Mouse (Mus musculus): Measurements from ENCODE around the gene Nars2. TPM values are rescaled to one million over a fixed set of nuclear protein-coding genes. Genes with fewer than 3 reads are reported as not detected.
A peak's percentile ranks its signal among the peaks of the same experiment; 100 is the strongest.

Nars2 gene
- polyA plus RNA-seq, 1 experiment from 2014 or later: 22.0 TPM

DNA sequence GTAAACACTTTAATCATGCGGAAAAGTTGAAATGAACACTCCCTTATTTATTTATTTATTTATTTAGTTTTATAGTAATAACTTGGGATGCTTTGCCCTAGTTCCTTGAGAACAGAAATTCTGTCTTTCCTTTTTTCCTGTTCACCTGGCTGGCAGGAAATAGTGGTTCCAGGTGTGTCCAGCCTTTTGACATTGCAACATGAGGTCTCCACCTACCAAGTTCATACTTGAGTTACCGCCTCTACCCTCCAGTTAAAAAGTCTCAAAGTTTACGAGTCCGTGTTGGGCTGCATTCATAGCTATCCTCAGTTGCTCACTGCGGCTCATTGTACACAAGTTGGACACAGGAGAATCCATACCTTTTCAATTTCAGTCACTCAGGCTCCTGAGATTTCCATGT is 789 bp downstream of the Nars2 start:
- H3K9me3 ChIP-seq (replicated peaks; ENCODE audit: control insufficient read depth, low read length): no peaks in the 10 kb centered on the region; the same call in 1 of the 2 replicates
- peak overlapping the region; percentile 72 for H3K4me3 ChIP-seq (ENCODE audit: low read length)
- H3K4me1 ChIP-seq (ENCODE audit: control insufficient read depth, insufficient read depth, low read length): peaks cover 11% of the 10 kb centered on the region
- no peak overlapping the region; the same call in 1 of the 2 replicates for H3K27ac ChIP-seq (ENCODE audit: low read length)
- no peak for ATAC-seq (replicated peaks; ENCODE audit: extremely low read depth, insufficient read depth, low FRiP score)
- WGBS: 38% methylated on average over 5 of the region's 5 CpGs
- H3K36me3 ChIP-seq (ENCODE audit: control insufficient read depth, insufficient read depth): peaks cover 5% of the 10 kb centered on the region; the same call in 1 of the 2 replicates
- peak overlapping the region; percentile 71 for H3K4me2 ChIP-seq (ENCODE audit: low read depth, low read length)
- H3K27me3 ChIP-seq (ENCODE audit: control insufficient read depth, insufficient read depth, low read length): no peaks in the 10 kb centered on the region
- H3K9ac ChIP-seq (ENCODE audit: low read length): peak overlapping the region; percentile 93

DNA sequence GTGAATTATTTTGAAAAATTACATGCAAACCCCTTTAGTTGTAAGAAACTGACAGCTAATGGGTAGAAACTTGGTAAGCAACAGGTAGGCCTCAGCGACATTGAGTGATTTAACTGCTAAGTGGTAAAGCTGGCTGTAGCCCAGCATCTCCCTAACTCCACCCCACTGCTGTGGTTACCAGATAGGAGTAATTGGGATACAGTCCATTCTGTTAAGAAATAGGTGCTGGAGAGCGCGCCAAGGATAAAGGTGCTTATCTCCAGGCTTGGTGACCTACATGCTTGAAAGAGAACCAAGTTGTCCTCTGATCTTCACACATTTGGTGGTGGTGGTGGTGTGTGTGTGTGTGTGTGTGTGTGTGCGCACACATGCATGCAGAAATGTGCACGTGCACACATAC is 7.9 kb downstream of the Nars2 start:
- no peak overlapping the region for H3K27ac ChIP-seq (ENCODE audit: low read length)
- no peaks in the 10 kb centered on the region for H3K27me3 ChIP-seq (ENCODE audit: control insufficient read depth, insufficient read depth, low read length)
- no peak for ATAC-seq (replicated peaks; ENCODE audit: extremely low read depth, insufficient read depth, low FRiP score)
- H3K4me3 ChIP-seq (ENCODE audit: low read length): no peak overlapping the region
- 91% methylated on average over 5 of the region's 5 CpGs for WGBS
- H3K4me2 ChIP-seq (ENCODE audit: low read depth, low read length): no peak overlapping the region
- peaks cover 19% of the 10 kb centered on the region for H3K36me3 ChIP-seq (ENCODE audit: control insufficient read depth, insufficient read depth)
- no peaks in the 10 kb centered on the region for H3K4me1 ChIP-seq (ENCODE audit: control insufficient read depth, insufficient read depth, low read length)
- H3K9me3 ChIP-seq (replicated peaks; ENCODE audit: control insufficient read depth, low read length): no peaks in the 10 kb centered on the region
- H3K9ac ChIP-seq (ENCODE audit: low read length): no peak overlapping the region

DNA sequence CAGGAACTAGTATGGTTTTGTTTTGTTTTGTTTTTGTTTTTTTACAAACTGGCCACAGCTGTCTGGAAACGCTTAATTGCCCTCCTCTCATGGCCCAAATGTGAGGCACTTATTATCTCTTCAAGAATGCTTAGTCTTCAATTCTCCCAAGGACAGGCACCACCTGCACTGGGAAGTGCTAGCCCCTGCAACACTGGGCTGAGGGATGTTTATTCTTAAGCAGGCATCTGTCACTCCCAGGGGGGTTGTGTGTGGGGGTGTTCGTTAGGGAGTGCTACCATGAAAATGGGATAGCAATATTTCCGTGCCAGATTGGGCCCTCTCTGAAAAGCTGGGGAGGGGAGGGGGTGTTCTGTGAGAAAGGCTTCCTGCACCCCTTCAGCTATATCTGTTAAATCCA is 15.9 kb downstream of the Nars2 start:
- Histone ChIP-seq H3K4me3 (ENCODE audit: low read length) (no peak overlapping the region), H3K9ac (ENCODE audit: low read length) (no peak overlapping the region), H3K27ac (ENCODE audit: low read length) (no peak overlapping the region), H3K4me2 (ENCODE audit: low read depth, low read length) (no peak overlapping the region), H3K27me3 (ENCODE audit: control insufficient read depth, insufficient read depth, low read length) (no peaks in the 10 kb centered on the region), H3K36me3 (ENCODE audit: control insufficient read depth, insufficient read depth) (no peaks in the 10 kb centered on the region), H3K9me3 (replicated peaks; ENCODE audit: control insufficient read depth, low read length) (no peaks in the 10 kb centered on the region), H3K4me1 (ENCODE audit: control insufficient read depth, insufficient read depth, low read length) (0 out of 2 replicates have a peak, but pooled peaks cover under 1% of the 10 kb centered on the region)
- WGBS: 55% methylated on average over 3 of the region's 3 CpGs
- no peak for ATAC-seq (replicated peaks; ENCODE audit: extremely low read depth, insufficient read depth, low FRiP score)

- WGBS: 12% methylated on average over 1 of the region's 1 CpGs
- H3K4me1 ChIP-seq (ENCODE audit: control insufficient read depth, insufficient read depth, low read length): 0 out of 2 replicates have a peak, but pooled peaks cover 3% of the 10 kb centered on the region
- H3K36me3 ChIP-seq (ENCODE audit: control insufficient read depth, insufficient read depth): peaks cover 4% of the 10 kb centered on the region; the same call in 1 of the 2 replicates
- no peak overlapping the region for H3K4me3 ChIP-seq (ENCODE audit: low read length)
- no peak for ATAC-seq (replicated peaks; ENCODE audit: extremely low read depth, insufficient read depth, low FRiP score)
- H3K9me3 ChIP-seq (replicated peaks; ENCODE audit: control insufficient read depth, low read length): no peaks in the 10 kb centered on the region
- no peak overlapping the region for H3K27ac ChIP-seq (ENCODE audit: low read length)
- no peak overlapping the region for H3K9ac ChIP-seq (ENCODE audit: low read length)
- H3K27me3 ChIP-seq (ENCODE audit: control insufficient read depth, insufficient read depth, low read length): no peaks in the 10 kb centered on the region
- no peak overlapping the region for H3K4me2 ChIP-seq (ENCODE audit: low read depth, low read length)
Measured at GRCm38 (mm10) chr7:96970359-96970758, 19.1 kb downstream of the Nars2 start.

DNA sequence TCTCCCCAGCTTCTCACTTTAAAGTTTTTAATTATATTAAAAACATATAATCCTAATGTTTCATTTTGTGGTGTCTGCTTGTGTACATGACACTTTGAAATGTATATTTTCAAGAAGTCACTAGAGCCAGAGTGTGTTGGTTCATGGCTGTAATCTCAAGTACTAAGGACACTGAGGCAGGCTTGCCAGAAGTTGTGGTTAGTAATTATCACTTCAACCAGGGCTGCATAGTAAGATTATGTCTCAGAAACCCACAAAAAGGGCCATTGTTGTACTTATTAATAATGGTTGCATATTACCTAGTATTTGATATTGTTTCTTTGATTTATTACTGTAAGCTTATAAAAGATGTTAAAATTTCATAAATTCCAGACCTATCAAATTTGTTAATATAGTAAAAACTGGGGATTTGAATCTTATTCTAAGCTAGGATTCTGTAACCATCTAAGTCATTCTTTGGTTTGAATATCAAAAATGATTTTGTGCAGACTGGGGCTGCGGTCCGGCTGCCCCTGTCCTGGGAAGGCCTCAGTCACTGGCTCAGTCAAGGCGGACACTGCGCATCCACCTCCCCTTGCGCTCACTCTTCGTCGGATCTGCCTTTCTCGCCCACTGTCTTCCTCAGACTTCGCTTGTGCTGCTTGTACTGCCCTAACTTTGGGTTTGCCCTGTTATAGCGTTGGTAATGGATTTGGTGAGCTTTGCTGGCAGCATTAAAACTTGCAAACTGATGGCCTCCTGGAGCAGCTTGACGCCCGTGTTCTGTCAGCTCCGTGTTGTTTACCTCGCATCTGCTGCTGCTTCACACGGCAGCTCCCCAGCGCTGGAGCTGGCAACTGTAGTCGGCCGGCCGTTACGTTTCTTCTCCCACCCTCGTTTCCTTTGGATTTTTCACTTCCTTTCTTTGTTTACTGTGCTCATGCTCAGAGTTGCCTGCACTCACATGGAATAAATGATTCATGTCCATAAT is 20.0 kb downstream of the Nars2 start:
- H3K27me3 ChIP-seq (ENCODE audit: control insufficient read depth, insufficient read depth, low read length): no peaks in the 10 kb centered on the region
- peaks cover 5% of the 10 kb centered on the region; the same call in 1 of the 2 replicates for H3K36me3 ChIP-seq (ENCODE audit: control insufficient read depth, insufficient read depth)
- no peak; the same call in 1 of the 2 replicates for ATAC-seq (replicated peaks; ENCODE audit: extremely low read depth, insufficient read depth, low FRiP score)
- whole genome bisulfite sequencing: 69% methylated on average over 21 of the region's 21 CpGs
- H3K4me3 ChIP-seq (ENCODE audit: low read length): peak overlapping the region; percentile 18
- peak overlapping the region; percentile 46; the same call in 1 of the 2 replicates for H3K27ac ChIP-seq (ENCODE audit: low read length)
- H3K9ac ChIP-seq (ENCODE audit: low read length): no peak overlapping the region
- 0 out of 2 replicates have a peak, but pooled peaks cover 6% of the 10 kb centered on the region for H3K4me1 ChIP-seq (ENCODE audit: control insufficient read depth, insufficient read depth, low read length)
- no peaks in the 10 kb centered on the region for H3K9me3 ChIP-seq (replicated peaks; ENCODE audit: control insufficient read depth, low read length)
- peak overlapping the region; percentile 45 for H3K4me2 ChIP-seq (ENCODE audit: low read depth, low read length)

DNA sequence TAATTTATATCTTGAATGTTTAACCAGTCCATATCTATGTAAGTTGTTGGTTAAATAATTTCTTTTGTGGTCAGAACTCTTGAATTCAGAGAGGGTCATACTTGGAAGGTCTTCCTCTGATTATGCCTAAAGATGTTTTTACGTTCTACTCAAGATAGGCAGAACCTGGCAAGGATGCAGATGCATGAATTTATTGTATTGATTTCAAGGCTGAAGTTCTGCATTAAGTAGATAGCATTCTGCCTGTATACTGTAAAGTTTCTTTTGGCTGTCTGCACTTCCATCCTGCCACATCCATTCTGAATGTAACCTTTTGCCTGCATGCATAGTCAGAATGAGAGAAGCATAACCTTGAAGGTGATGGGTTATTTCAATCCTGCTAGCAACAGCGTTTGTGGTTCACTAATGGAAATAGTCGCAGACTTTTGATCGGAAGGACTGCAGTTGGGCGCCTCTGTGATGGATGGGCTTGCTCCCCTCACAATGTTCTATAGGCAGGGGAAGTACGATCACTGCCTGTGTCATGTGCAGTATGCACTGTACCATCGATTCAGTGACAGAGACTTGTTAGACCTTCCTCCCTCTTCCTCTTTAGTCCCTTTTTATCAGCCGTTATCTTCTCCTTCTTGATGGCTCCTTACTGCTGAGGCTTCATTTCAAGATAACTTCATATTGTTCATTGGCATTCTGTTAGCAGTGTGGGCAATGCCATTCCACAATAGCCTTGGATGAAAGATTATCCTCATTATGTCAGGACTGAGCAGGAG is 21.0 kb downstream of the Nars2 start:
- H3K9me3 ChIP-seq (replicated peaks; ENCODE audit: control insufficient read depth, low read length): no peaks in the 10 kb centered on the region
- no peak for ATAC-seq (replicated peaks; ENCODE audit: extremely low read depth, insufficient read depth, low FRiP score)
- no peak overlapping the region for H3K27ac ChIP-seq (ENCODE audit: low read length)
- H3K4me2 ChIP-seq (ENCODE audit: low read depth, low read length): no peak overlapping the region
- no peak overlapping the region for H3K9ac ChIP-seq (ENCODE audit: low read length)
- H3K36me3 ChIP-seq (ENCODE audit: control insufficient read depth, insufficient read depth): peaks cover 5% of the 10 kb centered on the region; the same call in 1 of the 2 replicates
- 0 out of 2 replicates have a peak, but pooled peaks cover 6% of the 10 kb centered on the region for H3K4me1 ChIP-seq (ENCODE audit: control insufficient read depth, insufficient read depth, low read length)
- WGBS: 55% methylated on average over 8 of the region's 8 CpGs
- H3K4me3 ChIP-seq (ENCODE audit: low read length): no peak overlapping the region
- no peaks in the 10 kb centered on the region for H3K27me3 ChIP-seq (ENCODE audit: control insufficient read depth, insufficient read depth, low read length)

DNA sequence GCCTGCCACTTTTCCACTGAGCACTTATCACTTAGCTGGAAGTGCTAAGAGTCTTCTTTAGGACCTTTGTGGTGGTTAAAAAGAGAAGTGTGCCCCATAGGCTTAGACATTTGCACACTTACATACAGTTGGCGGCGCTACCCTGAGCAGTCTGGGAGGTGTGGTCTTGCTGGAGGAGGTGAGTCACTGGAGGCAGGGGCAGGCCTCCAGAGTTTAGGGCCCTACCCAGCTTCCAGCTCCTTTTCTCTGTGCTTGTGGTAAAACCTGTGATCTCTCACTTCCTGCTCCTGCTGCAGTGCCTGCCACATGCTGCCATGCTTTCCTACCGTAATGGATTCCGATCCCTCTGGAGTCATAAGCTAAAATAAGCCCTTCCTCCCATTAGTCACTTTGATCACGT is 24.6 kb downstream of the Nars2 start:
- Histone ChIP-seq H3K9me3 (replicated peaks; ENCODE audit: control insufficient read depth, low read length) (no peaks in the 10 kb centered on the region), H3K4me2 (ENCODE audit: low read depth, low read length) (no peak overlapping the region), H3K9ac (ENCODE audit: low read length) (no peak overlapping the region), H3K27ac (ENCODE audit: low read length) (peak overlapping the region; percentile 48), H3K4me1 (ENCODE audit: control insufficient read depth, insufficient read depth, low read length) (0 out of 2 replicates have a peak, but pooled peaks cover 6% of the 10 kb centered on the region), H3K36me3 (ENCODE audit: control insufficient read depth, insufficient read depth) (peaks cover 5% of the 10 kb centered on the region; the same call in 1 of the 2 replicates), H3K27me3 (ENCODE audit: control insufficient read depth, insufficient read depth, low read length) (no peaks in the 10 kb centered on the region), H3K4me3 (ENCODE audit: low read length) (no peak overlapping the region)
- no peak for ATAC-seq (replicated peaks; ENCODE audit: extremely low read depth, insufficient read depth, low FRiP score)
- 69% methylated on average over 5 of the region's 5 CpGs for WGBS

DNA sequence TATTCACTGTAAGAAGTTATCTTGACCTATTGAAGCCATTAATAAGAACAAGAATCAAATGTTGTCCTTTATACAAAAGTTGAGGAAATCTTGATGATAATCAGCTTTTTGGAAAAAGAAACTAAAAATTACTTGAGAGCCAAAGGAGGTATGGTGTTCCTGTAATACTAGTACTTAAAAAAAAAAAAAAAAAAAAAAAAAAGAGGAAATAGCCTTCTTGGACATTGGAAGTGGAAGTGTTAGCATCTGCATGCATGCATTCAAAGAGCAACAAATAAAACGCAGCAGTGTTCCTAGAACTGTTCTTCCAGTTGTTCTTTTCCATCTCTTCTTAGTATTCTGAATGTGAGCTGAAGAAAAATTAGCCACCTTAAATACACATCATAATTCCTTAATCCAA is 25.9 kb downstream of the Nars2 start:
- no peak overlapping the region for H3K9ac ChIP-seq (ENCODE audit: low read length)
- 69% methylated on average over 1 of the region's 1 CpGs for whole genome bisulfite sequencing
- H3K4me3 ChIP-seq (ENCODE audit: low read length): no peak overlapping the region
- H3K4me1 ChIP-seq (ENCODE audit: control insufficient read depth, insufficient read depth, low read length): 0 out of 2 replicates have a peak, but pooled peaks cover 5% of the 10 kb centered on the region
- no peak overlapping the region for H3K4me2 ChIP-seq (ENCODE audit: low read depth, low read length)
- H3K27ac ChIP-seq (ENCODE audit: low read length): no peak overlapping the region
- no peaks in the 10 kb centered on the region for H3K9me3 ChIP-seq (replicated peaks; ENCODE audit: control insufficient read depth, low read length)
- peaks cover 5% of the 10 kb centered on the region; the same call in 1 of the 2 replicates for H3K36me3 ChIP-seq (ENCODE audit: control insufficient read depth, insufficient read depth)
- no peak for ATAC-seq (replicated peaks; ENCODE audit: extremely low read depth, insufficient read depth, low FRiP score)
- no peaks in the 10 kb centered on the region for H3K27me3 ChIP-seq (ENCODE audit: control insufficient read depth, insufficient read depth, low read length)

Data from heart, embryonic 16.5 days (tissue).